Mouse (Mus musculus): Measurements from ENCODE around the gene Tpst1. TPM values are rescaled to one million over a fixed set of nuclear protein-coding genes. Genes with fewer than 3 reads are reported as not detected.

Tpst1 gene
- total and polyA plus RNA-seq, 3 experiments, result 31.7 to 32.3 TPM; not detected in 1

GRCm38 (mm10) chr5:130177871-130178270 is 104.7 kb downstream of the Tpst1 start:
- no peak overlapping the region for H3K27ac ChIP-seq (ENCODE audit: control insufficient read depth, low read depth, low read length)

GRCm38 (mm10) chr5:130180362-130180761 is 107.2 kb downstream of the Tpst1 start:
- H3K27ac ChIP-seq (ENCODE audit: control insufficient read depth, low read depth, low read length), result no peak overlapping the region
- H3K4me1 ChIP-seq (ENCODE audit: control insufficient read depth in 1 of 2, insufficient read depth in 2 of 2, low read length in 2 of 2), result peaks cover 0 to 8% of the 10 kb centered on the region in 2 experiments; a peak in 2 of 4 replicates
- TF ChIP-seq CTCF (IDR thresholded peaks at IDR 0.05 in 2 of 3, conservative IDR thresholded peaks at IDR 0.05 in 1 of 3; ENCODE audit: control insufficient read depth in 1 of 3, insufficient read depth in 1 of 3, low read depth in 2 of 3, low read length in 3 of 3, poor library complexity in 1 of 3, severe bottlenecking in 1 of 3), result peak in 2 of 3 experiments; percentile 29 to 35; a peak in 3 of 6 replicates
- no peak for TF ChIP-seq KAT2A (conservative IDR thresholded peaks at IDR 0.05; ENCODE audit: low read depth, low read length)
- TF ChIP-seq SMC3 (IDR thresholded peaks at IDR 0.05; ENCODE audit: low read depth, low read length), result 0 out of 2 replicates have a peak, but pooled peaks have one; percentile 10
- H3K9ac ChIP-seq (ENCODE audit: control insufficient read depth, low read depth, low read length, poor library complexity, severe bottlenecking), result no peak overlapping the region
- H3K36me3 ChIP-seq (ENCODE audit: control insufficient read depth in 1 of 2, insufficient read depth in 2 of 2, low read length in 2 of 2), result peaks cover 6 to 8% of the 10 kb centered on the region in 2 experiments; a peak in 3 of 4 replicates
- DNase-seq (ENCODE audit: low read depth, low spot score), result no peak
- H3K4me3 ChIP-seq (ENCODE audit: control insufficient read depth in 1 of 2, insufficient read depth in 1 of 2, low read depth in 2 of 2, low read length in 2 of 2), result no peak overlapping the region
- H3K27me3 ChIP-seq (ENCODE audit: control insufficient read depth in 1 of 2, insufficient read depth in 2 of 2, low read length in 2 of 2), result no peaks in the 10 kb centered on the region
- H3K9me3 ChIP-seq (replicated peaks; ENCODE audit: insufficient read depth, low read length), result no peaks in the 10 kb centered on the region
- peaks cover 72% of the 10 kb centered on the region for H3K79me2 ChIP-seq (ENCODE audit: control insufficient read depth, insufficient read depth, low read length, poor library complexity)

More at GRCm38 (mm10) chr5:130177871-130178270, 104.7 kb downstream of the Tpst1 start:
- DNase-seq (ENCODE audit: low read depth, low spot score), result no peak
- H3K9me3 ChIP-seq (replicated peaks; ENCODE audit: insufficient read depth, low read length), result no peaks in the 10 kb centered on the region
- TF ChIP-seq SMC3 (IDR thresholded peaks at IDR 0.05; ENCODE audit: low read depth, low read length), result no peak
- no peak for TF ChIP-seq RAD21 (IDR thresholded peaks at IDR 0.05; ENCODE audit: low read depth, low read length)
- TF ChIP-seq ZNF384 (IDR thresholded peaks at IDR 0.05; ENCODE audit: low read depth, low read length), result no peak
- TF ChIP-seq NRF1 (IDR thresholded peaks at IDR 0.05; ENCODE audit: insufficient read depth, low read depth, low read length, poor library complexity, severe bottlenecking), result no peak
- H3K9ac ChIP-seq (ENCODE audit: control insufficient read depth, low read depth, low read length, poor library complexity, severe bottlenecking), result no peak overlapping the region
- H3K36me3 ChIP-seq (ENCODE audit: control insufficient read depth in 1 of 2, insufficient read depth in 2 of 2, low read length in 2 of 2), result peaks cover 6 to 28% of the 10 kb centered on the region in 2 experiments
- no peaks in the 10 kb centered on the region for H3K27me3 ChIP-seq (ENCODE audit: control insufficient read depth in 1 of 2, insufficient read depth in 2 of 2, low read length in 2 of 2)
- H3K79me2 ChIP-seq (ENCODE audit: control insufficient read depth, insufficient read depth, low read length, poor library complexity), result peaks cover 80% of the 10 kb centered on the region
- peaks cover 15 to 30% of the 10 kb centered on the region in 2 experiments for H3K4me1 ChIP-seq (ENCODE audit: control insufficient read depth in 1 of 2, insufficient read depth in 2 of 2, low read length in 2 of 2)
- H3K4me3 ChIP-seq (ENCODE audit: control insufficient read depth in 1 of 2, insufficient read depth in 1 of 2, low read depth in 2 of 2, low read length in 2 of 2), result no peak overlapping the region

GRCm38 (mm10) chr5:130181740-130182540 is 108.8 kb downstream of the Tpst1 start:
- TF ChIP-seq USF1 (IDR thresholded peaks at IDR 0.05; ENCODE audit: low read depth, low read length) (no peak), USF2 (IDR thresholded peaks at IDR 0.05; ENCODE audit: borderline replicate concordance in 1 of 2, insufficient read depth in 1 of 2, low read depth in 1 of 2, low read length in 2 of 2) (no peak), ZC3H11A (IDR thresholded peaks at IDR 0.05; ENCODE audit: low read depth, low read length) (no peak), GATA1 (IDR thresholded peaks at IDR 0.05; ENCODE audit: low read depth, low read length) (no peak), E2F4 (IDR thresholded peaks at IDR 0.05; ENCODE audit: borderline replicate concordance, low read depth, low read length) (no peak), RAD21 (IDR thresholded peaks at IDR 0.05; ENCODE audit: low read depth, low read length) (no peak), MAZ (IDR thresholded peaks at IDR 0.05; ENCODE audit: low read depth, low read length) (no peak), ELF1 (IDR thresholded peaks at IDR 0.05; ENCODE audit: low read depth, low read length) (no peak)
- Histone ChIP-seq H3K4me3 (ENCODE audit: control insufficient read depth in 1 of 2, insufficient read depth in 1 of 2, low read depth in 2 of 2, low read length in 2 of 2) (no peak overlapping the region), H3K27ac (ENCODE audit: control insufficient read depth, low read depth, low read length) (no peak overlapping the region), H3K9me3 (replicated peaks; ENCODE audit: insufficient read depth, low read length) (no peaks in the 10 kb centered on the region), H3K36me3 (ENCODE audit: control insufficient read depth in 1 of 2, insufficient read depth in 2 of 2, low read length in 2 of 2) (peaks cover 0 to 8% of the 10 kb centered on the region in 2 experiments; a peak in 2 of 4 replicates), H3K79me2 (ENCODE audit: control insufficient read depth, insufficient read depth, low read length, poor library complexity) (peaks cover 61% of the 10 kb centered on the region), H3K4me1 (ENCODE audit: control insufficient read depth in 1 of 2, insufficient read depth in 2 of 2, low read length in 2 of 2) (no peaks in the 10 kb centered on the region; a peak in 1 of 4 replicates), H3K27me3 (ENCODE audit: control insufficient read depth in 1 of 2, insufficient read depth in 2 of 2, low read length in 2 of 2) (no peaks in the 10 kb centered on the region), H3K9ac (ENCODE audit: control insufficient read depth, low read depth, low read length, poor library complexity, severe bottlenecking) (no peak overlapping the region)
- no peak for DNase-seq (ENCODE audit: low read depth, low spot score)

Measured in MEL (cell line).